Mouse (Mus musculus) embryonic facial prominence, embryonic 11.5 days (tissue): ENCODE measurements around the gene Mfrp. TPM values are rescaled to one million over a fixed set of nuclear protein-coding genes. Genes with fewer than 3 reads are reported as not detected.

Experiments
- polyA plus RNA-seq: library from polyadenylated mRNA; unstranded; fragments of >200 nt; fragmentation: Nextera tagmentation; extraction: Ambion mirVana; gene quantifications from 2 replicates; pipeline ENCODE4 v1.2.1, GENCODE M21; 2014

The Mfrp gene
- polyA plus RNA-seq, 1 experiment from 2014 or later = 0.32 TPM

Other genes starting within 250 kb of the Mfrp start
- 1.8 and 2.4 TPM in 2 replicates for gene Thy1, start 58.3 kb upstream of the Mfrp start, polyA plus RNA-seq
- gene Usp2, start 34.7 kb upstream of the Mfrp start, polyA plus RNA-seq = 12.7 and 13.1 TPM in 2 replicates
- gene C1qtnf5, start 5.5 kb downstream of the Mfrp start, polyA plus RNA-seq = 0.53 and 0.56 TPM in 2 replicates
- gene Gm49380, start 11.8 kb downstream of the Mfrp start, polyA plus RNA-seq = 0.08 TPM in 1 of 2 replicates, not detected in the other
- 59.5 and 65.9 TPM in 2 replicates for gene Rnf26, start 11.8 kb downstream of the Mfrp start, polyA plus RNA-seq
- 18.3 and 20.1 TPM in 2 replicates for gene Mcam, start 32.7 kb downstream of the Mfrp start, polyA plus RNA-seq
- gene Cbl, start 132.3 kb downstream of the Mfrp start, polyA plus RNA-seq = 16.4 and 17.4 TPM in 2 replicates
- not detected in 2 replicates for gene Ccdc153, start 138.9 kb downstream of the Mfrp start, polyA plus RNA-seq
- not detected in 2 replicates for gene Pdzd3, start 149.7 kb downstream of the Mfrp start, polyA plus RNA-seq
- 2.6 TPM in 2 replicates for gene Nlrx1, start 166.9 kb downstream of the Mfrp start, polyA plus RNA-seq
- 1.6 and 2.0 TPM in 2 replicates for gene Abcg4, start 186.9 kb downstream of the Mfrp start, polyA plus RNA-seq
- gene Hinfp, start 203.9 kb downstream of the Mfrp start, polyA plus RNA-seq = 17.2 and 19.6 TPM in 2 replicates
- gene C2cd2l, start 218.6 kb downstream of the Mfrp start, polyA plus RNA-seq = 5.8 and 7.5 TPM in 2 replicates
- 51.3 and 60.6 TPM in 2 replicates for gene Dpagt1, start 224.3 kb downstream of the Mfrp start, polyA plus RNA-seq
- gene H2afx, start 233.0 kb downstream of the Mfrp start, polyA plus RNA-seq = 412 and 427 TPM in 2 replicates
- 152 and 161 TPM in 2 replicates for gene Hmbs, start 242.5 kb downstream of the Mfrp start, polyA plus RNA-seq